ENCODE assay signal across 10 mouse cellular contexts in the genomic region with DNA sequence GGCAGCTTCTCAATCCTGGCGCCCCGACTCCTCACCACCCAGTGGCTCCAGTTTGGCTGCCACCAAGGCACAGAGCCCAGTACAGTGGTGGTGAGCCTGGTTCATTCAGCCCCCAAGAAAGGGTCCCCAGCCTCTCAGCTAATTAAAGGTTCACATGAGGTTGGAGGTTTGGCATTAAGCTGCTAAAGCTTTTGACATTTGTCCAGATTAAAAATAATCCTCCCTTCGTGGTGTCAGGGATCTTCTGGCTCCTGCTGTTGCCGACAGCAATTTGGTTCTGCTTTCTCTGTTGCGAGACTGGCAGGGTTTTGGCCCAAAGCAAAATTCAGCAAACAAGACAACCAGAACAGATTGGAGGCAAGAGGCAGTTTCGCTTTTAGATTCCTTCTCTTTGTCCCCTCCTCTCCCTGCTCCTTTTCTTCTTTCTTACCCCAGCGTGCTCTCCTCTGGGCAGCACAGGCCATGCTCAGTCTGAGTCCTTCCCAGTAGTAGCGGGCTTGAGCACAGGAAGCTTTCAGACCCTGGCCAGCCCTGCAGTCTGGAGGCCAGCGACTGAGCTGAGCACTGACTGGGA.
DNase-seq lines count a peak whose midpoint lies in the region; ATAC-seq and TF ChIP-seq lines count a peak whose summit lies in the region.
"Had no signal": no experiment of that assay in that cellular context is flagged by ENCODE, and none has a peak within 500 bp of the region (broad histone marks: within the 10 kb centered on the region; RNA-seq: fewer than 3 reads in every experiment).

No protein-coding gene starts in this region.

- no peak for TF ChIP-seq CTCF in brain, embryonic 14.5 days (IDR thresholded peaks at IDR 0.05; ENCODE audit: borderline replicate concordance, extremely low read depth, insufficient read depth, insufficient read length)

- no peak for ATAC-seq in hindbrain, embryonic 11.5 days (ENCODE audit: low FRiP score)
- no peak for ATAC-seq in forebrain, embryonic 12.5 days (ENCODE audit: low FRiP score)
- no peak for ATAC-seq in midbrain, embryonic 11.5 days (ENCODE audit: low FRiP score)
- ATAC-seq in granulocyte monocyte progenitor cell, adult 5-6 weeks (replicated peaks; ENCODE audit: poor library complexity, severe bottlenecking) = no peak

- no peak overlapping the region for H3K4me2 ChIP-seq in hindbrain, embryonic 11.5 days (replicated peaks; ENCODE audit: low read depth, low read length)
- H3K4me2 ChIP-seq in forebrain, embryonic 12.5 days = no peak overlapping the region
- no peak overlapping the region for H3K4me2 ChIP-seq in midbrain, embryonic 11.5 days
- H3K4me2 ChIP-seq: liver, embryonic 15.5 days had no signal

- no peaks in the 10 kb centered on the region for H3K36me3 ChIP-seq in hindbrain, embryonic 10.5 days
- no peaks in the 10 kb centered on the region for H3K36me3 ChIP-seq in hindbrain, embryonic 11.5 days (ENCODE audit: control insufficient read depth, insufficient read depth, low read length)
- H3K36me3 ChIP-seq in forebrain, embryonic 12.5 days (replicated peaks) = no peaks in the 10 kb centered on the region
- H3K36me3 ChIP-seq in midbrain, embryonic 11.5 days (ENCODE audit: control insufficient read depth, insufficient read depth, low read length) = no peaks in the 10 kb centered on the region
- H3K36me3 ChIP-seq: liver, embryonic 15.5 days had no signal

- 67% methylated on average over 9 of the region's 9 CpGs for WGBS in hindbrain, embryonic 10.5 days
- WGBS in hindbrain, embryonic 11.5 days = 65% methylated on average over 9 of the region's 9 CpGs
- 49% methylated on average over 9 of the region's 9 CpGs for WGBS in forebrain, embryonic 12.5 days
- 47% methylated on average over 9 of the region's 9 CpGs for WGBS in midbrain, embryonic 11.5 days

- H3K9me3 ChIP-seq in hindbrain, embryonic 10.5 days = no peaks in the 10 kb centered on the region
- H3K9me3 ChIP-seq in hindbrain, embryonic 11.5 days (ENCODE audit: control insufficient read depth, low read length) = no peaks in the 10 kb centered on the region
- no peaks in the 10 kb centered on the region for H3K9me3 ChIP-seq in forebrain, embryonic 12.5 days
- H3K9me3 ChIP-seq in midbrain, embryonic 11.5 days (ENCODE audit: control insufficient read depth, low read length) = no peaks in the 10 kb centered on the region
- H3K9me3 ChIP-seq: liver, embryonic 15.5 days had no signal

- peak overlapping the region; percentile 54; the same call in 1 of the 2 replicates for H3K27ac ChIP-seq in hindbrain, embryonic 10.5 days
- H3K27ac ChIP-seq in hindbrain, embryonic 11.5 days (ENCODE audit: low read depth, low read length) = no peak overlapping the region
- 0 out of 2 replicates have a peak overlapping the region, but pooled peaks have one; percentile 25 for H3K27ac ChIP-seq in forebrain, embryonic 12.5 days
- H3K27ac ChIP-seq in midbrain, embryonic 11.5 days (ENCODE audit: low read depth, low read length) = no peak overlapping the region
- H3K27ac ChIP-seq: liver, embryonic 15.5 days had no signal

- peaks cover 12% of the 10 kb centered on the region for H3K4me1 ChIP-seq in hindbrain, embryonic 10.5 days (replicated peaks)
- H3K4me1 ChIP-seq in hindbrain, embryonic 11.5 days (replicated peaks; ENCODE audit: control insufficient read depth, insufficient read depth, low read length) = no peaks in the 10 kb centered on the region
- H3K4me1 ChIP-seq in forebrain, embryonic 12.5 days = peaks cover 13% of the 10 kb centered on the region
- no peaks in the 10 kb centered on the region for H3K4me1 ChIP-seq in midbrain, embryonic 11.5 days (ENCODE audit: control insufficient read depth, insufficient read depth, low read length)
- H3K4me1 ChIP-seq: liver, embryonic 15.5 days had no signal

- H3K4me3 ChIP-seq in hindbrain, embryonic 10.5 days = no peak overlapping the region
- no peak overlapping the region for H3K4me3 ChIP-seq in hindbrain, embryonic 11.5 days (ENCODE audit: low read depth, low read length)
- no peak overlapping the region for H3K4me3 ChIP-seq in forebrain, embryonic 12.5 days (replicated peaks)
- no peak overlapping the region for H3K4me3 ChIP-seq in midbrain, embryonic 11.5 days (ENCODE audit: low read depth, low read length)
- H3K4me3 ChIP-seq: liver, embryonic 15.5 days had no signal

- H3K27me3 ChIP-seq in hindbrain, embryonic 10.5 days (ENCODE audit: insufficient read depth, poor library complexity, severe bottlenecking) = no peaks in the 10 kb centered on the region
- no peaks in the 10 kb centered on the region for H3K27me3 ChIP-seq in hindbrain, embryonic 11.5 days (ENCODE audit: control insufficient read depth, insufficient read depth, low read length)
- no peaks in the 10 kb centered on the region for H3K27me3 ChIP-seq in forebrain, embryonic 12.5 days
- H3K27me3 ChIP-seq in midbrain, embryonic 11.5 days (ENCODE audit: control insufficient read depth, insufficient read depth, low read length) = no peaks in the 10 kb centered on the region
- H3K27me3 ChIP-seq: liver, embryonic 15.5 days had no signal

- TF ChIP-seq POLR2A in brain, embryonic 14.5 days (IDR thresholded peaks at IDR 0.05; ENCODE audit: borderline replicate concordance, extremely low read depth, insufficient read depth, insufficient read length, poor library complexity, severe bottlenecking) = no peak

- H3K9ac ChIP-seq in hindbrain, embryonic 11.5 days (ENCODE audit: low read depth, low read length) = no peak overlapping the region
- no peak overlapping the region for H3K9ac ChIP-seq in forebrain, embryonic 12.5 days
- no peak overlapping the region for H3K9ac ChIP-seq in midbrain, embryonic 11.5 days (ENCODE audit: low read length)
- H3K9ac ChIP-seq: liver, embryonic 15.5 days had no signal

- DNase-seq in hindbrain, embryonic 10.5 days (ENCODE audit: low spot score) = peak; percentile 9
- no peak for DNase-seq in hindbrain, embryonic 11.5 days (ENCODE audit: low spot score)
- DNase-seq in brain, embryonic 14.5 days (ENCODE audit: low read depth) = peak; percentile 78
- DNase-seq in midbrain, embryonic 11.5 days (ENCODE audit: low spot score, missing footprints) = peak; percentile 87
- no peak for DNase-seq in kidney, adult 9 months
- no peak for DNase-seq in thymus, postnatal 36 days
- DNase-seq: kidney, adult 8-10 months had no signal

Comparison
In these comparisons a context has a peak if more than half of its experiments do, and no peak if none do; other contexts are left out.
1. DNase-seq: peak in hindbrain, embryonic 10.5 days (single experiment), brain, embryonic 14.5 days (single experiment) and midbrain, embryonic 11.5 days (single experiment); none in hindbrain, embryonic 11.5 days (single experiment), kidney, adult 9 months (single experiment) and thymus, postnatal 36 days (0 of 2).
2. H3K27ac ChIP-seq: peak in hindbrain, embryonic 10.5 days (single experiment) and forebrain, embryonic 12.5 days (single experiment); none in hindbrain, embryonic 11.5 days (single experiment) and midbrain, embryonic 11.5 days (single experiment).